Mouse (Mus musculus) heart, postnatal 0 days (tissue): ENCODE results near the gene Cyp11a1. TPM values are rescaled to one million over a fixed set of nuclear protein-coding genes. Genes with fewer than 3 reads are reported as not detected.

Experiments
- ATAC-seq: fragments of 200-750 bp; cut with Nextera tagmentation; 2 replicates; pipeline ENCODE4 v1.8.0; 2017; ENCODE audit warnings: low read depth, moderate number of reproducible peaks, moderate library complexity; ENCODE audit not compliant: insufficient read depth
- DNase-seq: peaks from one replicate; pipeline ENCODE4 v3.0.0-alpha.2; 2016; ENCODE audit warnings: low spot score
- H3K27ac ChIP-seq: fragments of 300-500 bp; sonication (generic); 2 replicates; pipeline ENCODE4 v1.5.1; 2014; ENCODE audit warnings: low read depth, mild to moderate bottlenecking
- H3K27me3 ChIP-seq: fragments of 300-500 bp; sonication (generic); 2 replicates; pipeline ENCODE4 v1.6.1; 2014; ENCODE audit warnings: low read length, mixed read lengths; ENCODE audit not compliant: control insufficient read depth, insufficient read depth
- H3K36me3 ChIP-seq: fragments of 300-500 bp; sonication (generic); replicated peaks from 2 replicates; pipeline ENCODE4 v1.6.1; 2014; ENCODE audit warnings: low read length, mixed read lengths; ENCODE audit not compliant: control insufficient read depth, insufficient read depth
- H3K4me1 ChIP-seq: fragments of 300-500 bp; sonication (generic); 2 replicates; pipeline ENCODE4 v1.6.1; 2014; ENCODE audit warnings: antibody characterized with exemption; ENCODE audit not compliant: control insufficient read depth, insufficient read depth
- H3K4me2 ChIP-seq: fragments of 300-500 bp; sonication (generic); 2 replicates; pipeline ENCODE4 v1.6.1; 2014; ENCODE audit warnings: low read depth, mild to moderate bottlenecking, low read length, moderate library complexity
- H3K4me3 ChIP-seq: fragments of 300-500 bp; sonication (generic); 2 replicates; pipeline ENCODE4 v1.5.1; 2014; ENCODE audit warnings: low read depth, low read length
- H3K9ac ChIP-seq: fragments of 300-500 bp; sonication (generic); replicated peaks from 2 replicates; pipeline ENCODE4 v1.6.1; 2014; ENCODE audit warnings: low read depth, low read length, mixed read lengths
- H3K9me3 ChIP-seq: fragments of 300-500 bp; sonication (generic); replicated peaks from 2 replicates; pipeline ENCODE4 v1.6.1; 2016; ENCODE audit warnings: low read length; ENCODE audit not compliant: control insufficient read depth
- CTCF ChIP-seq: IDR thresholded peaks from 2 replicates; pipeline ENCODE4 v1.5.1; 2016; ENCODE audit warnings: antibody characterized with exemption, control low read depth, low read depth
- EP300 ChIP-seq: IDR thresholded peaks from 2 replicates; pipeline ENCODE4 v1.6.1; 2016; ENCODE audit warnings: antibody characterized with exemption, low read depth
- WGBS: fragments of 180-500 bp; shearing (Covaris S2); extraction: QIAGEN DNeasy Blood & Tissue Kit; methylation state at CpG from one replicate; pipeline ENCODE4 v1.1.7; 2014; 5-methylcytosine and 5-hydroxymethylcytosine counted together
- polyA plus RNA-seq: library from polyadenylated mRNA; unstranded; fragments of >200 nt; fragmentation: Nextera tagmentation; extraction: Ambion mirVana; gene quantifications from 2 replicates; pipeline ENCODE4 v1.2.1, GENCODE M21; 2015
- total RNA-seq: library from RNA; depleted of rRNA; stranded (reverse); fragments of >200 nt; gene quantifications from 2 replicates; pipeline ENCODE4 v1.2.3, GENCODE M21; 2014; ENCODE audit warnings: low replicate concordance

Cyp11a1 gene
- total and polyA plus RNA-seq, 2 experiments from 2014 or later, result 0.90 to 2.3 TPM

DNA sequence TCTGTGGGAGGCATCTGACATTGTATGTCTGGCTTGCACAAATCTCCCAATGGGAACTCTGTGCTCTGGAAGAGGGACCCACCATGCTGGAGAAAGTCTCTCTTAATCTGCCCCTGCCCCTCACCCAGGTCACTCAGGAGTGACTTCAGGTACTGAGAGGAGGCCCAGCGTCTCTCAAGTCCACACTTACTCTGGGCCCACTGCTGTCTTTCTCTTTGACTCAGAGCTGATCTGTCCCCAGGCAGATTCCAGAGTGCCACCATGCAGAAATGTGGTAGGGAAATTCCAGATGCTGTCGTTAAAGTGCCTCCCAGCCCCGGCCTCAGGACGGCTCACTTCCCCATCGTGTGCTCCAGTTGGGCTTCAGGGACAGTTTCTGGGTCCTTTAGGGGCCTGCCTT lies 32.0 kb upstream of the Cyp11a1 start:
- H3K4me2 ChIP-seq, result no peak overlapping the region
- WGBS, result 58% methylated on average over 5 of the region's 5 CpGs
- H3K4me1 ChIP-seq, result peaks cover 5% of the 10 kb centered on the region; the same call in 1 of the 2 replicates
- DNase-seq (no peak), ATAC-seq (no peak)
- no peaks in the 10 kb centered on the region for H3K36me3 ChIP-seq
- no peaks in the 10 kb centered on the region for H3K27me3 ChIP-seq
- H3K9me3 ChIP-seq, result no peaks in the 10 kb centered on the region
- H3K27ac ChIP-seq, result no peak overlapping the region
- no peak overlapping the region for H3K9ac ChIP-seq
- TF ChIP-seq EP300, result no peak
- TF ChIP-seq CTCF, result no peak
- no peak overlapping the region for H3K4me3 ChIP-seq

DNA sequence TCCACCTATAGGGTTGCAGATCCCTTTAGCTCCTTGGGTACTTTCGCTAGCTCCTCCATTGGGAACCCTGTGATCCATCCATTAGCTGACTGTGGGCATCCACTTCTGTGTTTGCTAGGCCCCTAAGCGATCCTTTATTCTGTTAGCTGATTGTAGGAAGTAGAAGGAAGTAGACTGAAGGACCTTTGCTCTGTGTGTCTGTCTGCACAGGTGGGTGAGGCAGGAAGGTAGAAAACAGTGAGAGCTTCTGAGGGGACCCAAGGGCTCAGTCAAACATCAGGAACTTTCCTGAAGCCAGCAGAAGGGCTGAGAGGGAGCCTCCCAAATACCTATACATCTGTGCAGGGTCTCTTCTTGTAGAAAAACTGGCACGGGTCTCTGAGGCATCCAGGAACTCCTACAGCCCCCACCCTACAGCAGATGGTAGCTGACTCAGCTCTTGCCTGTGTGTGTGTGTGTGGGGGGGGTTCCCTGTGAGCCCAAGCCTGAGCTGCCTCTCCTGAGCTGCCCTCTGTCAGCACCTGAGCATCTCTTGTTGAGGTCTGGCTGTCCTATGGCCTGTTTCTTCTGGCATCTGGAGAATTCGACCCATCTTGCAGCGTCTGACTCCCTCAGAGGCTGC lies 30.9 kb upstream of the Cyp11a1 start:
- DNase-seq (no peak), ATAC-seq (no peak)
- H3K4me3 ChIP-seq, result no peak overlapping the region
- no peak for TF ChIP-seq EP300
- no peak for TF ChIP-seq CTCF
- no peak overlapping the region for H3K27ac ChIP-seq
- WGBS, result 65% methylated on average over 5 of the region's 5 CpGs
- H3K9me3 ChIP-seq, result no peaks in the 10 kb centered on the region
- H3K27me3 ChIP-seq, result no peaks in the 10 kb centered on the region
- no peaks in the 10 kb centered on the region for H3K36me3 ChIP-seq
- H3K4me2 ChIP-seq, result no peak overlapping the region
- H3K9ac ChIP-seq, result no peak overlapping the region
- H3K4me1 ChIP-seq, result peaks cover 5% of the 10 kb centered on the region; the same call in 1 of the 2 replicates

DNA sequence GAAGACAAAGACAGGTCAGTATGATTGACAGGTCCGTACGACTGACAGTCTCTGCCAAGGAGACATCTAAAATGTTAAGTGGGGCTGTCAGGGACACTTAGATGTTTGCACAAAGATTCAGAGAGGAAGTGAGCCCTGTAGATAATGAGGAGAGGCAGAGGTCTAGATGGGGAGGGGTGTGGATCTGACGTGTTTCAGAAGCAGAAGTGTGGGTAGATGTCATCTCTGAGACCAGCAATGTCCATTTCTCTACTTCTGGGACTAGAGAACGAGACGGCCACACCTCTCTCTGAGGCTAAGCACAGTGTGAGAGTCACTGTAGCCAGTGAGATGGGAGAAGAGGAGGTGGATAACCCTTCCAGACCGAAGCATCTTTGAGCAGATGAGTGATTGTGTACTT lies 28.2 kb upstream of the Cyp11a1 start:
- H3K9me3 ChIP-seq, result no peaks in the 10 kb centered on the region
- DNase-seq, result no peak
- no peaks in the 10 kb centered on the region for H3K36me3 ChIP-seq
- H3K4me3 ChIP-seq, result no peak overlapping the region
- TF ChIP-seq EP300 (no peak), CTCF (no peak)
- peaks cover 2% of the 10 kb centered on the region; the same call in 1 of the 2 replicates for H3K4me1 ChIP-seq
- H3K27ac ChIP-seq, result no peak overlapping the region
- no peak for ATAC-seq
- H3K27me3 ChIP-seq, result no peaks in the 10 kb centered on the region
- WGBS, result 37% methylated on average over 6 of the region's 6 CpGs
- H3K4me2 ChIP-seq, result no peak overlapping the region
- no peak overlapping the region for H3K9ac ChIP-seq

DNA sequence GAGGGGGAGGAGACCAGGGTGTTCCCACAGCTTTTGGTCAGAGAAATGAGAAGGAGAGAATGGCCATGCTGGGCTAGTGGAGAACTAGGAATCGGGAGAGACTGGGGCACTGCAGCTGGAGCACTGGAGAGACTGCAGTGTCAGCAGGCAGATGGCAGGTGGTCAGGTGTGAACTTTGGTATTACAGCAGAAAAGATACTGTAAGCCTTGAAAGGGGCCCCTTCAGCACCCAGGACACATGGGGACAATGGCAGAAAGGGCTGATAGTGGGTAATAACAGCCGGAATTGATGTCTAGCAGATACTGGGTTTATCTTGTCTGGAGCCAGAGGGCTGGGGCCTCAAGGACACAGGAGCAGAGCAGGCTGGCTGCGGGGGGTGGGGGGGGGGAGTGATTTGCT lies 27.4 kb upstream of the Cyp11a1 start:
- 13% methylated on average over 3 of the region's 3 CpGs for WGBS
- TF ChIP-seq CTCF (no peak), EP300 (no peak)
- no peaks in the 10 kb centered on the region for H3K9me3 ChIP-seq

DNA sequence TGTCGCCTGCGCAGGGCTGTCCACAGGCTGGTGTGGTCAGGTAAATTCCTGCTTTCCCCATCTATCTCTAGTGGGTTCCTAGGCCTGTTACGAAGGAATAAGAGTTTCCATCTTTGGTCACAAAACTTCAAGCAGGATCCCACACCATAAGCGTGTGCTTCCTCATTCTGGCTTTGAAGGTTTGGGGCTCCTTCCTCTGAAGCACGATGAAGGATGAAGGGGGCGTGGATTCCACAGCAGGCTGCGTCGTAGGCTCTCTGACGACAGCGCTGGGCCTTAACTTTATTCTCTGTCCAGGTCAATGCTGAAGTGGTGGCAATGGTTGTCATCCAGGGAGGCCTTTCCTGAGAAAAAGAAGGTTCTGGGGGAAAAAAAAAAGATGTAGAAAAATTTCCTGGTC lies 25.6 kb upstream of the Cyp11a1 start:
- Histone ChIP-seq H3K9ac (no peak overlapping the region), H3K27me3 (no peaks in the 10 kb centered on the region), H3K4me1 (no peaks in the 10 kb centered on the region), H3K36me3 (no peaks in the 10 kb centered on the region), H3K4me2 (no peak overlapping the region), H3K27ac (no peak overlapping the region), H3K4me3 (no peak overlapping the region), H3K9me3 (no peaks in the 10 kb centered on the region)
- DNase-seq (no peak), ATAC-seq (no peak)
- WGBS, result 72% methylated on average over 10 of the region's 10 CpGs
- TF ChIP-seq EP300, result no peak
- TF ChIP-seq CTCF, result no peak

More for the DNA sequence above, 27.4 kb upstream of the Cyp11a1 start:
- no peaks in the 10 kb centered on the region; the same call in 1 of the 2 replicates for H3K4me1 ChIP-seq
- no peak for ATAC-seq
- H3K27ac ChIP-seq, result no peak overlapping the region
- no peaks in the 10 kb centered on the region for H3K27me3 ChIP-seq
- no peaks in the 10 kb centered on the region for H3K36me3 ChIP-seq
- H3K9ac ChIP-seq, result no peak overlapping the region
- DNase-seq, result no peak
- no peak overlapping the region for H3K4me2 ChIP-seq
- H3K4me3 ChIP-seq, result no peak overlapping the region

DNA sequence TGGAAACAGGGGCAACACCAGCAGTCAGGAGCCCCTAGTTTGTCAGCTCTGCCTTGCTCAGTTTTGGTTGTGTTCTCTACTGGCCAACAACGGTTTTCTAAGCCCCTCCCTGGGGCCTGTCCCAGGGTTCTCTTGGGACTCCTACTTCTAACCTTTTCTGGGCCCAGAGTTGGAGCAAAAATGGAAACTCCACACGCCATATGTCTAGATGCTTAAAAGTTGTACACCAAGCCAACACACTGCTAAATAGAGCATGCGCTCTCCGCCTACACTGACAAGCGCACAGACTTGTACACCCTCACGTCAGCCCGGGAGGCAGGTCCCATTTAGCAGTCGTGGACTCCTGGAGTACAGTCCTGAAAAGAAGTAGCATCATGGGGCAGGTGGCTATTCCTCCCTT lies 20.9 kb upstream of the Cyp11a1 start:
- 83% methylated on average over 8 of the region's 8 CpGs for WGBS
- H3K4me3 ChIP-seq, result no peak overlapping the region
- H3K9ac ChIP-seq, result no peak overlapping the region
- no peak overlapping the region for H3K4me2 ChIP-seq
- no peaks in the 10 kb centered on the region for H3K36me3 ChIP-seq
- no peaks in the 10 kb centered on the region for H3K9me3 ChIP-seq
- ATAC-seq (no peak), DNase-seq (no peak)
- no peaks in the 10 kb centered on the region for H3K4me1 ChIP-seq
- no peak for TF ChIP-seq CTCF
- no peak for TF ChIP-seq EP300
- no peaks in the 10 kb centered on the region; the same call in 1 of the 2 replicates for H3K27me3 ChIP-seq
- H3K27ac ChIP-seq, result no peak overlapping the region
